Mouse (Mus musculus): ENCODE data around the gene Mrap.

Mrap gene

GRCm38 (mm10) chr16:90759335-90759734, 21.3 kb downstream of the Mrap start:
- no peak for DNase-seq

GRCm38 (mm10) chr16:90760515-90760914, 22.5 kb downstream of the Mrap start:
- no peak for DNase-seq

- no peak for DNase-seq
These were observed 27.3 kb downstream of the Mrap start for GRCm38 (mm10) chr16:90765195-90765877.

GRCm38 (mm10) chr16:90766919-90767454, 29.0 kb downstream of the Mrap start:
- no peak for DNase-seq

GRCm38 (mm10) chr16:90774216-90774615, 36.2 kb downstream of the Mrap start:
- no peak for DNase-seq

GRCm38 (mm10) chr16:90774646-90775045, 36.6 kb downstream of the Mrap start:
- no peak for DNase-seq

- no peak for DNase-seq
These were observed 38.0 kb downstream of the Mrap start for GRCm38 (mm10) chr16:90775946-90776520.

GRCm38 (mm10) chr16:90779783-90780182, 41.8 kb downstream of the Mrap start:
- no peak for DNase-seq

GRCm38 (mm10) chr16:90783302-90783701, 45.3 kb downstream of the Mrap start:
- no peak for DNase-seq

GRCm38 (mm10) chr16:90785257-90785656, 47.2 kb downstream of the Mrap start:
- DNase-seq: no peak

- DNase-seq: no peak
These were observed 50.6 kb downstream of the Mrap start for GRCm38 (mm10) chr16:90788580-90788979.

GRCm38 (mm10) chr16:90790946-90791345, 52.9 kb downstream of the Mrap start:
- DNase-seq: no peak

GRCm38 (mm10) chr16:90792066-90792465, 54.1 kb downstream of the Mrap start:
- DNase-seq: no peak

GRCm38 (mm10) chr16:90792500-90792899, 54.5 kb downstream of the Mrap start:
- DNase-seq: no peak

GRCm38 (mm10) chr16:90794708-90795107, 56.7 kb downstream of the Mrap start:
- DNase-seq: no peak

GRCm38 (mm10) chr16:90798446-90798845, 60.4 kb downstream of the Mrap start:
- DNase-seq: no peak

- DNase-seq: no peak
These were observed 60.8 kb downstream of the Mrap start for GRCm38 (mm10) chr16:90798848-90799247.
